Mouse (Mus musculus): ENCODE data around the gene Slc15a2. TPM values are rescaled to one million over a fixed set of nuclear protein-coding genes. Genes with fewer than 3 reads are reported as not detected.
A peak's percentile ranks its signal among the peaks of the same experiment; 100 is the strongest.

Slc15a2 gene
- polyA plus RNA-seq, 1 experiment from 2014 or later, result 11.8 TPM

DNA sequence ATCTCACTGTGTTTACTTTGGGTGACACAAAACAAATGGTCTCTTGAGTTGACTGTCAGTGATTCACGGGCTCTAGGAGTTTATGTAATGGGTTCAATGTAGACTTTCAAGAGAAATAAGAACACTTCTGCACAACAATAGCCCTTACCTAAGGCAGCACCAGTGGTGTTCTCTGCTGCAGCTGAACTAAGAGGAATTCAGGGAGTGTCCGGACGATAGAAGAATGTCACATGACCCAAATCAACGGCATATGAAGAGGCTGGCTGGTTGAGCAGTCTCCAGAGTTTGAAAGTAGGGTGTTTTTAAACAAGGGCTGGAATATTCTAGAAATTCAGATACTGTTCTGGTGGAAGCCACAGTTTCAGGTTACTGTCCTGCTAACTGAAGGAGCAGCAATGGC lies 37.7 kb downstream of the Slc15a2 start:
- no peaks in the 10 kb centered on the region for H3K4me1 ChIP-seq (replicated peaks)
- no peak overlapping the region for H3K9ac ChIP-seq
- WGBS, result 88% methylated on average over 4 of the region's 4 CpGs
- H3K4me3 ChIP-seq, result no peak overlapping the region
- H3K27me3 ChIP-seq, result no peaks in the 10 kb centered on the region
- no peaks in the 10 kb centered on the region for H3K9me3 ChIP-seq
- no peaks in the 10 kb centered on the region for H3K36me3 ChIP-seq
- no peak for ATAC-seq (ENCODE audit: low FRiP score)
- H3K4me2 ChIP-seq, result no peak overlapping the region
- H3K27ac ChIP-seq, result no peak overlapping the region

DNA sequence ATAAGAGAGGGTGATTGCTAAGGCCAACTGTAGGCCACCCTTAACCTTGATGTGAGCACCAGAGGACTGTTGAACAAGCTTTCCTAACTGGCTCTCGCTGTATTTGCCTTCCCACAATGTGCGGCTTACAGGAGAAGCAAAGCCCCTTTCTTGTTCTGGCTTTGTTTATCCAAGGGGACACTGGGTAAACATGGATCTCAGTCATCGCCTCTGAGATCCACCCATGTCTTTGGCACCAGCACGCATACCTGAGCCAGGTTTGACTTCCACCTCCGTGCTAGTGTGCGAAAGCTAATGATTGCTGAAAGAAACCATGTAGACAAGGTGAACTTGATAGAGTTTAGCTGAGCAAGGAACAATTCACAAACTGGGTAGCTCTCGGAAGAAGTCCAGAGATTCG lies 41.2 kb downstream of the Slc15a2 start:
- H3K9ac ChIP-seq, result no peak overlapping the region
- H3K4me3 ChIP-seq, result no peak overlapping the region
- H3K4me2 ChIP-seq, result no peak overlapping the region
- no peak overlapping the region for H3K27ac ChIP-seq
- WGBS, result 90% methylated on average over 8 of the region's 8 CpGs
- no peak for ATAC-seq (ENCODE audit: low FRiP score)
- H3K9me3 ChIP-seq, result no peaks in the 10 kb centered on the region
- no peaks in the 10 kb centered on the region for H3K4me1 ChIP-seq (replicated peaks)
- no peaks in the 10 kb centered on the region for H3K27me3 ChIP-seq
- no peaks in the 10 kb centered on the region for H3K36me3 ChIP-seq

DNA sequence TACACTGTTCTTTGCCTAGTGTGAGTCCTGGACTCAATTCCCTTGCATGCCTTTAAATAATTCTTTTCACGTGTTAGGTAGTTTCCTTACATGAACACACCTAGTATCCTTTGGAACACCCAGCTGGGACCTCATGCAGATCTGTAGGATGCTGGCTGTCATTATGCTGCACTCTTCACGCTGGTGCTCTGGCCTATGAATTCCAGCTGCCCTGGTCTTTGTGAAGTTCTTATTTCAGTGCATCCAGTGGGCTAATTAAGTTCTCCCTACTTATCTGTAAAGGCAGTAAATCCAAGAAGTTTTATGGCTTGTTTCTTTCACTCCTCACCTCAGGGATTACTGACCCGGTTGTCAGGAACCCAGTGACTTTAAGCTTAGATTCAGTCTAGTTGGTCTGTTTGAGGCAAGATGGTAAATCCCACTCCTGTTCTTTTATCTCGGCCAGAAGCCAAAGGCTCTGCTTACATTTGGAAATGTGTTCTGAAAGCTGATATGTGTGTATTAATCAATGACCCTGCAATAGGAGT lies 45.3 kb downstream of the Slc15a2 start:
- H3K9me3 ChIP-seq, result no peaks in the 10 kb centered on the region
- WGBS, result 69% methylated on average over 4 of the region's 4 CpGs
- ATAC-seq (ENCODE audit: low FRiP score), result no peak

DNA sequence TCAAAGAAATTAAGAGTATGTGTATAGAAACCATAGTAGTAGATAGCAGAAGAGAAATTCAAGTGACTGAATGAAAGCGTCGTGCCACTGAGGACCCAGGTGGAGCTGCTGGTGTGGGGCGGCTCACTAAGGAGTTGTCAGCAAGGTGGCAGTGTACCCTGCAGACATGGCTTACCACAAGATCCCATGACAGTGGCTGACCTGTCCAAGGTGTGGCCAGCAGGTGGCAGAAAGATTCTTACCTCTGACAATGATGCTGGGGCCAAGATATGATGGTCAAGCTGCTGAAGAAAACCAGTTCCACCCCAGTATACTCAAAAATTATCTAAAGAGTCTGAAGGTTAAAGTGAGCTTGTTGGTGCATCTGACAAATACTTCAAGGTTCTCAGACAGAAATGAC lies 49.3 kb downstream of the Slc15a2 start:
- Histone ChIP-seq H3K9ac (no peak overlapping the region), H3K9me3 (no peaks in the 10 kb centered on the region), H3K4me1 (replicated peaks) (no peaks in the 10 kb centered on the region), H3K4me2 (no peak overlapping the region), H3K27me3 (no peaks in the 10 kb centered on the region), H3K36me3 (no peaks in the 10 kb centered on the region), H3K4me3 (no peak overlapping the region), H3K27ac (no peak overlapping the region)
- no peak for ATAC-seq (ENCODE audit: low FRiP score)
- 82% methylated on average over 3 of the region's 3 CpGs for WGBS

More for the DNA sequence above, 45.3 kb downstream of the Slc15a2 start:
- no peak overlapping the region for H3K9ac ChIP-seq
- H3K36me3 ChIP-seq, result no peaks in the 10 kb centered on the region
- no peaks in the 10 kb centered on the region for H3K4me1 ChIP-seq (replicated peaks)
- no peaks in the 10 kb centered on the region for H3K27me3 ChIP-seq
- H3K4me3 ChIP-seq, result no peak overlapping the region
- no peak overlapping the region for H3K4me2 ChIP-seq
- H3K27ac ChIP-seq, result no peak overlapping the region

DNA sequence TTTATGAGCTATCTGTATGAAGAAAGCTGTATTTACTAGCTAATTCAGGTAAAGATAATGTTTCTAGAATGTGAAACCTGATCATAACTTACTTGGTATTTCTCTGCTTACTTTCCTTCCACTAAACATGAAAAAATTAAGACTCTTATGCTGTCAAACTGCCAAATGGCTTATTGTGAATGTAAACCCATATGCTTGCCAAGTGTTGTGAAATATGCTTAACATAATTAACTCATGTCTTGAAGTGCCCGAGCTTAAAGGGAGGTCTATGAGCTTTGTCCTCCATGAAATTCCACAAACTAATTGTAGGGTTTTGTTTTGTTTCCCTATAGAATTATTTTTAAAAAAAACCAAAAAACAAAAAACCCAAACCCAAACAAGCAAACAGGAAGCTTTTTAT lies 50.9 kb downstream of the Slc15a2 start:
- H3K4me3 ChIP-seq, result no peak overlapping the region
- no peaks in the 10 kb centered on the region for H3K4me1 ChIP-seq (replicated peaks)
- no peaks in the 10 kb centered on the region for H3K9me3 ChIP-seq
- ATAC-seq (ENCODE audit: low FRiP score), result no peak
- no peaks in the 10 kb centered on the region for H3K27me3 ChIP-seq
- no peaks in the 10 kb centered on the region for H3K36me3 ChIP-seq
- H3K27ac ChIP-seq, result no peak overlapping the region
- H3K9ac ChIP-seq, result no peak overlapping the region
- 83% methylated on average over 1 of the region's 1 CpGs for WGBS
- H3K4me2 ChIP-seq, result no peak overlapping the region

DNA sequence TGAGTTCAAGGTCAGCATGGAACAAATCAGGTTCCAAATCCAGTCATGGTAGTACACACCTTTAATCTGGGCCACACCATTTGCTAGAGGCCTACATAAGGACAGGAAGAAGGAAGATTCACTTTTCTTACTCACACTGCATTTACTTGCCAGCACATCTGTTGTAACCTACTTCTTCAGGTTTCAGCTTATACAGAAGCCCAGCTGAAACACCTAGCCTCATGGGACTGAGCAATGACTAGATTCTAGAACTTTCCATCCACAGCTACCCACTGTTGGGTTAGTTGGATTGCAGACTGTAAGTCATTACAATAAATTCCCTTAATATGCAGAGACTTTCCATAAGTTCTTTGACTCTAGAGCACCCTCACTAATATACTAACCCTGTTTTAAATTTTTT lies 52.2 kb downstream of the Slc15a2 start:
- no peaks in the 10 kb centered on the region for H3K36me3 ChIP-seq
- no peak overlapping the region for H3K27ac ChIP-seq
- H3K4me1 ChIP-seq (replicated peaks), result no peaks in the 10 kb centered on the region
- no peak overlapping the region for H3K9ac ChIP-seq
- H3K27me3 ChIP-seq, result no peaks in the 10 kb centered on the region
- H3K4me2 ChIP-seq, result no peak overlapping the region
- H3K9me3 ChIP-seq, result no peaks in the 10 kb centered on the region
- no peak overlapping the region for H3K4me3 ChIP-seq
- no peak for ATAC-seq (ENCODE audit: low FRiP score)

DNA sequence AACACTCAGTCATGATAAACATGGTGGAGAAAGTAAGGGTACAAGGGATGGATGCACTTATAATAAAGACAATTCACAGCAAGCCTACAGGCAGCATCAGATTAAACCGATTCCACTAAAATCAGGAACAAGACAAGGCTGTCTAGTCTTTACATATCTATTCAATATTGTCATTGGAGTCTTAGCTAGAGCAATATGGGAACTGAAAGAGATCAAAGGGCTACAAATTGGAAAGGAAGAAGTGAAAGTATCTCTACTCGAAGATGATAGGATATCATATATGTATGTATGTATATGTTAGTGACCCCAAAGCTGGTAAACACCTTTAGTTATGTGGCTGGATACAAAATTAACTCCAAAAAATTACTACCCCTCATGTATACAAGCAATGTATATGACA lies 55.8 kb downstream of the Slc15a2 start:
- WGBS, result 93% methylated on average over 2 of the region's 2 CpGs
- H3K4me1 ChIP-seq (replicated peaks), result no peaks in the 10 kb centered on the region
- no peak overlapping the region for H3K4me3 ChIP-seq
- no peaks in the 10 kb centered on the region for H3K9me3 ChIP-seq
- ATAC-seq (ENCODE audit: low FRiP score), result no peak
- H3K9ac ChIP-seq, result no peak overlapping the region
- H3K27ac ChIP-seq, result no peak overlapping the region
- H3K27me3 ChIP-seq, result no peaks in the 10 kb centered on the region
- H3K4me2 ChIP-seq, result no peak overlapping the region
- no peaks in the 10 kb centered on the region for H3K36me3 ChIP-seq

DNA sequence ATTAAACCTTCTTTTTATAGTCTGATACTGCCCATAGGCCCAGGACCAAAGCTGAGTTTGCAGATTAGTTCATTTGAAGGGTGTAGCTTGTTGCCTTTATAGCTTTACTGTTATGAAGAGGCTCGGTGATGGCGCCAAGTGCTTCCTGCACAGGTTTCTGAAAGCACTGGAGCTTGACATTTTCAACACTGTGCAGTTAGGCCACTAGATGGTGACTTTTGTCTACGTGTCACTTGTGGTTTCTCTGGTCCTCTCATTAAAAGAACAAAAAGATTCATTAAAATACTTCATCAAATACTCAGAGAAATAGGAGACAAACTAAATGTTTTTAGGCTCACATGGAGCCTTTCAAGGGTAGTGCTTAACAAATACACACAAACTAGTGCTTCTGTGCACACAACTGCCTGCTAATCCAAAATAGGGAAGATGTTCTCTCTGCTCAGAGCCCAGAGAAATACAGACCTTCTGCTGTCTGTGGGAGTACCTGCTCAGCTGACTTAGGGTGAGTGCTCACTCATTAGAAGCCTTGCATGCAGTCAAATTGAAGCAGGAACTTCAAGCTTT lies 60.8 kb downstream of the Slc15a2 start:
- WGBS, result 80% methylated on average over 3 of the region's 3 CpGs
- Histone ChIP-seq H3K9ac (no peak overlapping the region), H3K36me3 (no peaks in the 10 kb centered on the region), H3K27me3 (0 out of 2 replicates have a peak, but pooled peaks cover 6% of the 10 kb centered on the region), H3K4me3 (no peak overlapping the region), H3K4me2 (no peak overlapping the region), H3K9me3 (no peaks in the 10 kb centered on the region), H3K27ac (no peak overlapping the region), H3K4me1 (replicated peaks) (no peaks in the 10 kb centered on the region)
- ATAC-seq (ENCODE audit: low FRiP score), result no peak

DNA sequence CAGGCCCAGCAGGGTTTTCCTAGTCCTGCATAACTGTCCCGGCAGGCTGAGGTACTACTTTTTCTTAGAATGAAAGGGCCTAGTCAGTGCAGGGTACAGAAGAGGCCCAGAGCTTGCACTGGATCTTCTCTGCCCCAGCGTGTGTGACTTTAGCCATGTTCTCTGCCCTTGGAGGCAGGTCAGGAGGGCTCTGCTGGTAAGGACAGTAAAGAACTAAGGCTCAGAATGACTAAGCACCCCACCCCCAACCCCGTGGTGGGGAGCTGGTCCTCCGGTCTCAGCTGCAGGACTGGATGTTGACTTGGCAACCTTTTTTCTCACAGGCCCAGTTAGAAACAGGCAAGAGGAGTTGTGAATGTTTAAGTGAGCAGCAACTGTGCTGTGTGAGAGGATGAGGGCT lies 62.0 kb downstream of the Slc15a2 start:
- peak; percentile 46; the same call in 1 of the 2 replicates for ATAC-seq (ENCODE audit: low FRiP score)
- H3K9ac ChIP-seq, result no peak overlapping the region
- no peaks in the 10 kb centered on the region for H3K9me3 ChIP-seq
- no peak overlapping the region for H3K4me3 ChIP-seq
- WGBS, result 27% methylated on average over 4 of the region's 4 CpGs
- no peaks in the 10 kb centered on the region for H3K36me3 ChIP-seq
- H3K4me1 ChIP-seq (replicated peaks), result no peaks in the 10 kb centered on the region
- H3K27ac ChIP-seq, result no peak overlapping the region
- no peak overlapping the region for H3K4me2 ChIP-seq
- 0 out of 2 replicates have a peak, but pooled peaks cover 6% of the 10 kb centered on the region for H3K27me3 ChIP-seq

DNA sequence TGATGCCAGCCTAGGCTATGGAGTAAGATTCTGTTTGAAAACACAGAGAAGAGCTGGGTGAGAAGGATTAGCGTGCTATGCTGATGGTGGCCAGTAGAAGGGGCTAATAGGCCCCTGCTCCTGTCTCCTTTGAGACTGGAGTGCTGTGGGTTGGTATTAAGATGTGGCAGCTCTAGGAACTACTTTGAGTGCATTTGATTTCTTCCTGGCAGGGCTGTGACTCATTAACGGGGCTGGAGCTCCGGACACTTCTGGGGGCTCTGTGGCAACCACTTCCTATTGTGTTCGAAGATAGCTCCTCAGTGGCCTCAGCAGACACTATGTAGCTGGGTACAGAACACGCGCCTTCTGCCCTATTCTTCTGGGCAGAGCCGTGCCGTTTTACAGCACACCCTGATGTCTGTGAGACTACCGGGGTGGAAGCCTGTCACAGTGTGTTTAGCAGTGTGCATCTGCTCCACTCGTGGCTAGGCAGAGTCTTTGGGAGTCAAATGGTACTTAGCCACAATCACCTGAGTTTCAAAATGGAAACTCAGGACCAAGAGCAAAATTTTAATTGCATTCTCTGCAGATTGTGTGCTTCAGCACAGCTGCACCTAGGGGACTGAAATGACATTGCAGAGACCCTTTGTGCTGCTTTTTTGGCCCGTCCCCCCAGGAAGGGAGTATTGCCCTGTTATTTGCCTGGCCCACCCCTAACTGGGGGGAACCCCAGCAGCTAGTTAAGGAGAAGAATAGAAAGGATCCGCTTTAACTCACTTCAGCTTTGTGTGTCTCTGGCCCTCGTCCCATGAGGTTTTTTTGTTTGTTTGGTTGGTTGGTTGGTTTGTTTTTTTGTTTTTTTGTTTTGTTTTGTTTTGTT lies 64.3 kb downstream of the Slc15a2 start:
- 0 out of 2 replicates have a peak, but pooled peaks cover 6% of the 10 kb centered on the region for H3K27me3 ChIP-seq
- no peak overlapping the region for H3K4me3 ChIP-seq
- no peak overlapping the region for H3K27ac ChIP-seq
- no peak overlapping the region for H3K4me2 ChIP-seq
- 0 out of 2 replicates have a peak, but pooled peaks have one; percentile 32 for ATAC-seq (ENCODE audit: low FRiP score)
- no peaks in the 10 kb centered on the region for H3K9me3 ChIP-seq
- H3K36me3 ChIP-seq, result no peaks in the 10 kb centered on the region
- no peak overlapping the region for H3K9ac ChIP-seq
- 57% methylated on average over 13 of the region's 13 CpGs for WGBS
- H3K4me1 ChIP-seq (replicated peaks), result no peaks in the 10 kb centered on the region

DNA sequence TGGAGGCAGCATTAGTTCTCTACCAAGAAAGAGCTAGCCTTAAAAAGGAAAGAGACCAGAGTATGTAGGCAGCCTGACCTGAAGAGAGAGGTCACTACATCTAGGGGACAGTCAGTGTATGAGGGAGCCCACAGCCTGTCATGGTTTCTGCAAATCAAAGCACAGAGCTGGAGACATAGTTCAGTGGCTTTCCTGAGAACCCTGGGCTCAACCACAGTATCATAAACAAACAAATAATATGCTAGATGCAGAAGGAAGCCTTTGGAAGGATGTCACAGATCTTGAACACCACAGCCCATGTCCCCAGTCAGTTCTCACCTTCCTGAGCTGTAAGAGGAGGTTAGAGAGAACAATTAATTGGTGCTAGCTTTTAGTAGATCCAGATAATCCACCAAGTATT lies 66.1 kb downstream of the Slc15a2 start:
- Histone ChIP-seq H3K36me3 (no peaks in the 10 kb centered on the region), H3K27me3 (0 out of 2 replicates have a peak, but pooled peaks cover 6% of the 10 kb centered on the region), H3K9me3 (no peaks in the 10 kb centered on the region), H3K9ac (no peak overlapping the region), H3K4me2 (no peak overlapping the region), H3K4me3 (no peak overlapping the region), H3K4me1 (replicated peaks) (no peaks in the 10 kb centered on the region), H3K27ac (no peak overlapping the region)
- ATAC-seq (ENCODE audit: low FRiP score), result no peak

DNA sequence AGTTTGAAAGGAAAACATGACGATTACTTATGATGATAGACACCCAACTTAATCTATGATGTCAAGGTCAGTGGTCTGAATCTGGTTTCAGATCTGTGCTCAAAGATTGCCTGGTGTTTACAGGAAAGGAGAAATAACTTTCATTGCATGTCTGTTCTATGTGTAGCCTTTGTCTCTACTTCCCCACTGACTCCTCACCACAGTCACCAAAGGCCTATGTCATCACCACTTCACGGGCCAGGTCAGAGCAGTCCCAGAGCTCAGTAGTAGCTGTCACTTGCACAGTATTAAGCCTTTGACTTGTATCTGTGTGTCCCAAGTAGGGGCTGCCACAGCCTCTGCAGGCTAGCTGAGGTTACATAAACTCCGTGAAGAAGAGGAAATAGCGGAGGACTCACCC lies 67.3 kb downstream of the Slc15a2 start:
- no peak overlapping the region for H3K4me2 ChIP-seq
- no peaks in the 10 kb centered on the region for H3K36me3 ChIP-seq
- WGBS, result 92% methylated on average over 4 of the region's 4 CpGs
- no peak overlapping the region for H3K9ac ChIP-seq
- H3K27ac ChIP-seq, result no peak overlapping the region
- no peaks in the 10 kb centered on the region for H3K4me1 ChIP-seq (replicated peaks)
- 0 out of 2 replicates have a peak, but pooled peaks cover 6% of the 10 kb centered on the region for H3K27me3 ChIP-seq
- no peaks in the 10 kb centered on the region for H3K9me3 ChIP-seq
- no peak overlapping the region for H3K4me3 ChIP-seq
- no peak for ATAC-seq (ENCODE audit: low FRiP score)

DNA sequence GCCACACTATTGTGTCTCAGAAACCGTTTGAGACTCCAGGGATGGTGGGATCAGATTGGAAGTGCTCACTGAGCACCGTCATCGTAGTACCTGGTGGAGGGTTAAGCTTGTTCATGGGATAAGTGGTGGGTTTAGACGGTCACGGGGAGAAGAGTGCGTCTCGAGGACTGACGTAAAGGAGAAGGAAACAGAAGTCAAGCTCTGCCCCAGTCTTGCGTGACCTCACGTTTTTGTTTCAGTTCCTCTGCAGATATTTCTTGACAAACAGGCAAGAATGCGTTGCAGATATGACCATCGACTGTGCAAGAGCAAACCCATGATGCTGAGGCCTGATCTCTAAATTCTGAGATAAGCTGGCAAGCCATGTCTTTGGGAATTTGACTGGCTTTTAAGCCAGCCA lies 73.0 kb downstream of the Slc15a2 start:
- no peaks in the 10 kb centered on the region for H3K27me3 ChIP-seq
- H3K4me3 ChIP-seq, result no peak overlapping the region
- H3K9me3 ChIP-seq, result no peaks in the 10 kb centered on the region
- WGBS, result 88% methylated on average over 12 of the region's 12 CpGs
- no peaks in the 10 kb centered on the region for H3K36me3 ChIP-seq
- no peak for ATAC-seq (ENCODE audit: low FRiP score)
- no peaks in the 10 kb centered on the region for H3K4me1 ChIP-seq (replicated peaks)
- no peak overlapping the region for H3K4me2 ChIP-seq
- no peak overlapping the region for H3K9ac ChIP-seq
- no peak overlapping the region for H3K27ac ChIP-seq
